Mouse (Mus musculus) spleen, adult 2 months (tissue): ENCODE data around the gene Gng7.
A peak's percentile ranks its signal among the peaks of the same experiment; 100 is the strongest.

Source experiments
- CTCF ChIP-seq: fragments of 200-500 bp; IDR thresholded peaks from 2 replicates; pipeline ENCODE4 v1.5.1; 2011; ENCODE audit warnings: mild to moderate bottlenecking, inconsistent platforms; ENCODE audit not compliant: insufficient read depth, insufficient read length, insufficient replicate concordance; ENCODE audit errors: extremely low read depth
- POLR2A ChIP-seq: fragments of 200-500 bp; IDR thresholded peaks from 2 replicates; pipeline ENCODE4 v1.6.1; 2011; ENCODE audit warnings: low read depth, low read length, inconsistent platforms

DNA sequence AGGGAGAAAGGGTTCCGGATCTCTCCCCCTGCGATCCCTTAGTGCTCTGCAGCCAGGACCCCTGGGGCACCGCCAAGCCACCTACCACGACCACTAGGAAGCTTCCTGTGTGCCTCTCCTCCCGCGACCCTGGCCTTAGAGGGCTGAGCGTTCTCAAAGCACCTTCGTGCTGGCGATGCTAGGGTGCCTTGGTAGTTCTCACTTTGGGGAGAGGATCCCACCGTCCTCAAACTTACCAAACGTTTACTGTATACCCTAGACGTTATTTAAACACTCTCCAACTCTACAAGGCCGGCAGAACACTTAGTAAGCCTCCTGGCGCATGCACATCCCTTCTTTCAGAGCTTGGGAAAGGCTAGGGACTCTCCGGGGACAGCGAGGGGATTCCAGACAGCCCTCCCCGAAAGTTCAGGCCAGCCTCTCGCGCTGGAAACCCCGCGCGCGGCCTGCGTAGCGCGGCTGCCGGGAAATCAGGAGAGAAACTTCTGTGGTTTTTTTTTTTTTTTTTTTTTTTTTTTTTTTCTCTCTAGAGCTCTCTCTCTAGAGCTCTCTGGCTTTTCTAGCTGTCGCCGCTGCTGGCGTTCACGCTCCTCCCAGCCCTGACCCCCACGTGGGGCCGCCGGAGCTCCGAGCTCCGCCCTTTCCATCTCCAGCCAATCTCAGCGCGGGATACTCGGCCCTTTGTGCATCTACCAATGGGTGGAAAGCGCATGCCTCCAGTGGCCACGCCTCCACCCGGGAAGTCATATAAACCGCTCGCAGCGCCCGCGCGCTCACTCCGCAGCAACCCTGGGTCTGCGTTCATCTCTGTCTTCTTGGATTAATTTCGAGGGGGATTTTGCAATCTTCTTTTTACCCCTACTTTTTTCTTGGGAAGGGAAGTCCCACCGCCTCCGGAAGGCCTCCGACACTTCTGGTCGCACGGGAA, 85.2 kb downstream of the Gng7 start, which contains the start of gene Gadd45b:
- TF ChIP-seq POLR2A = peak; percentile 99
- TF ChIP-seq CTCF = no peak
